In the genomic region with DNA sequence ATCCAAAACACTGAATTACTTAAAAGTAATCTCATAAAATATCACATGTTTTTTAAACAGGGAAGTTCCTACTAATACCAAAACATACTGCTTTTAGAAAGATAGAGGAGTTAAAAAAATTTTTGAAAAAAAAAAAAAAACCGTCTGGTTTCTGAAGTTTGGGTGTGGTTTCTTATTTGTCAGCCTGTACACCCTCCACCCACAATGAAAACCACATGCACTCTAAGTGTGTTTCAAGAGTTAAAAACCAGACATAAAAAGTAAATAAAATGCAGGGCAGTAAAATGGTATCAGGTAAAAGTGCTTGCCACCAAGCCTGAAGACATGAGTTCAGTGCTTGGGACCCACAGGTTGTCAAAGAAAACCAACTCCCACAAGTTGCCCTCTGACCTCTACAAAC, we compare ENCODE assay signal across 20 mouse cellular contexts. TPM values are rescaled to one million over a fixed set of nuclear protein-coding genes. Genes with fewer than 3 reads are reported as not detected.
DNase-seq lines count a peak whose midpoint lies in the region; ATAC-seq and TF ChIP-seq lines count a peak whose summit lies in the region.
"Had no signal": no experiment of that assay in that cellular context is flagged by ENCODE, and none has a peak within 500 bp of the region (broad histone marks: within the 10 kb centered on the region; RNA-seq: fewer than 3 reads in every experiment).

No protein-coding gene starts in this region.

- no peak overlapping the region for H3K4me3 ChIP-seq in liver, embryonic 11.5 days (ENCODE audit: low read depth, low read length)
- H3K4me3 ChIP-seq in ES-E14 (ENCODE audit: insufficient read depth in 1 of 2, low read depth in 1 of 2, low read length in 2 of 2, poor library complexity in 1 of 2, severe bottlenecking in 1 of 2) = no peak overlapping the region
- no peak overlapping the region for H3K4me3 ChIP-seq in liver, embryonic 16.5 days (ENCODE audit: low read depth, low read length)
- no peak overlapping the region for H3K4me3 ChIP-seq in hindbrain, embryonic 14.5 days (replicated peaks; ENCODE audit: low read length)
- H3K4me3 ChIP-seq in limb, embryonic 10.5 days = no peak overlapping the region
- H3K4me3 ChIP-seq: forebrain, embryonic 13.5 days; hindbrain, embryonic 15.5 days; limb, embryonic 15.5 days had no signal

- peaks cover 20% of the 10 kb centered on the region for H3K4me1 ChIP-seq in liver, embryonic 11.5 days (replicated peaks; ENCODE audit: control insufficient read depth, insufficient read depth, low read length)
- peaks cover 0 to 8% of the 10 kb centered on the region in 2 experiments; a peak in 1 of 4 replicates for H3K4me1 ChIP-seq in ES-E14 (ENCODE audit: control insufficient read depth in 2 of 2, insufficient read depth in 2 of 2, low read length in 2 of 2, poor library complexity in 1 of 2)
- H3K4me1 ChIP-seq in liver, embryonic 16.5 days (ENCODE audit: control insufficient read depth, low read depth, low read length) = peaks cover 27% of the 10 kb centered on the region
- peaks cover 22% of the 10 kb centered on the region for H3K4me1 ChIP-seq in hindbrain, embryonic 14.5 days (replicated peaks; ENCODE audit: control insufficient read depth, insufficient read depth, low read length)
- H3K4me1 ChIP-seq in limb, embryonic 10.5 days = peaks cover 24% of the 10 kb centered on the region

- in situ Hi-C loops in ES-E14 (cut with MboI; ENCODE audit: low sequenced_read_pairs in 2 of 2, unreplicated experiment in 2 of 2) = no loop called here

- ATAC-seq in liver, embryonic 11.5 days (replicated peaks; ENCODE audit: low FRiP score) = no peak
- ATAC-seq in liver, embryonic 16.5 days (ENCODE audit: low read depth) = no peak
- ATAC-seq in hindbrain, embryonic 14.5 days (ENCODE audit: low FRiP score) = no peak
- ATAC-seq: forebrain, embryonic 13.5 days; lung, postnatal 0 days had no signal

- no peaks in the 10 kb centered on the region for H3K9me3 ChIP-seq in liver, embryonic 11.5 days (ENCODE audit: control insufficient read depth, low read length)
- no peaks in the 10 kb centered on the region for H3K9me3 ChIP-seq in ES-E14 (ENCODE audit: control insufficient read depth, insufficient read depth, low read depth, low read length)
- no peaks in the 10 kb centered on the region for H3K9me3 ChIP-seq in liver, embryonic 16.5 days (replicated peaks; ENCODE audit: control insufficient read depth, low read length)
- no peaks in the 10 kb centered on the region for H3K9me3 ChIP-seq in hindbrain, embryonic 14.5 days (ENCODE audit: control insufficient read depth, low read length)
- no peaks in the 10 kb centered on the region for H3K9me3 ChIP-seq in limb, embryonic 10.5 days (replicated peaks)
- H3K9me3 ChIP-seq: forebrain, embryonic 13.5 days; hindbrain, embryonic 15.5 days; limb, embryonic 15.5 days had no signal

- no peak for DNase-seq in liver, embryonic 11.5 days (ENCODE audit: low spot score)
- DNase-seq in liver = no peak
- DNase-seq in 416B (ENCODE audit: low read depth) = peak; percentile 36
- DNase-seq in ES-E14 (ENCODE audit: low read depth, low spot score) = no peak
- DNase-seq in hindbrain, embryonic 14.5 days (ENCODE audit: low spot score) = no peak
- DNase-seq in left cerebral cortex, adult 11 months (ENCODE audit: low spot score) = no peak
- DNase-seq in limb, embryonic 10.5 days (ENCODE audit: low spot score) = no peak
- DNase-seq: adrenal gland, postnatal 10 days; B cell, adult 2 months; cerebellum, adult 11-12 months; cerebellum, postnatal 25 days; kidney, adult 18-20 months; kidney, postnatal 36 days; right cerebral cortex, postnatal 14 days had no signal

- no peak overlapping the region for H3K9ac ChIP-seq in liver, embryonic 11.5 days (ENCODE audit: low read depth, low read length)
- H3K9ac ChIP-seq in ES-E14 (ENCODE audit: insufficient read depth, low read depth, low read length, poor library complexity, severe bottlenecking) = no peak overlapping the region
- H3K9ac ChIP-seq in liver, embryonic 16.5 days (ENCODE audit: low read depth, low read length) = no peak overlapping the region
- no peak overlapping the region for H3K9ac ChIP-seq in hindbrain, embryonic 14.5 days
- H3K9ac ChIP-seq: forebrain, embryonic 13.5 days; hindbrain, embryonic 15.5 days; limb, embryonic 15.5 days had no signal

- no peaks in the 10 kb centered on the region for H3K27me3 ChIP-seq in liver, embryonic 11.5 days (replicated peaks; ENCODE audit: control insufficient read depth, insufficient read depth, low read length)
- no peaks in the 10 kb centered on the region for H3K27me3 ChIP-seq in liver, embryonic 16.5 days (ENCODE audit: control insufficient read depth, insufficient read depth, low read depth, low read length)
- H3K27me3 ChIP-seq in hindbrain, embryonic 14.5 days (ENCODE audit: control insufficient read depth, insufficient read depth, low read length) = no peaks in the 10 kb centered on the region
- no peaks in the 10 kb centered on the region for H3K27me3 ChIP-seq in limb, embryonic 10.5 days (ENCODE audit: low read depth, poor library complexity, severe bottlenecking)
- H3K27me3 ChIP-seq: forebrain, embryonic 13.5 days; hindbrain, embryonic 15.5 days; limb, embryonic 15.5 days had no signal

- 52% methylated on average over 1 of the region's 1 CpGs for WGBS in liver, embryonic 11.5 days
- WGBS in liver, embryonic 16.5 days (ENCODE audit: insufficient replicate concordance) = 15% methylated on average over 1 of the region's 1 CpGs
- 84% methylated on average over 1 of the region's 1 CpGs for WGBS in hindbrain, embryonic 14.5 days
- WGBS in limb, embryonic 10.5 days = 77% methylated on average over 1 of the region's 1 CpGs

- peaks cover 12% of the 10 kb centered on the region for H3K36me3 ChIP-seq in liver, embryonic 11.5 days (ENCODE audit: control insufficient read depth, insufficient read depth, low read length)
- H3K36me3 ChIP-seq in ES-E14 (ENCODE audit: control insufficient read depth, insufficient read depth, low read length, poor library complexity, severe bottlenecking) = peaks cover 15% of the 10 kb centered on the region
- peaks cover 8% of the 10 kb centered on the region; the same call in 1 of the 2 replicates for H3K36me3 ChIP-seq in liver, embryonic 16.5 days (ENCODE audit: control insufficient read depth, insufficient read depth)
- H3K36me3 ChIP-seq in hindbrain, embryonic 14.5 days (replicated peaks; ENCODE audit: control insufficient read depth, insufficient read depth) = peaks cover 22% of the 10 kb centered on the region
- peaks cover 50% of the 10 kb centered on the region for H3K36me3 ChIP-seq in limb, embryonic 10.5 days

- no peak overlapping the region for H3K27ac ChIP-seq in liver, embryonic 11.5 days (ENCODE audit: low read depth, low read length)
- H3K27ac ChIP-seq in ES-E14 (ENCODE audit: insufficient read depth, low read depth, low read length, poor library complexity, severe bottlenecking) = no peak overlapping the region; the same call in 1 of the 2 replicates
- no peak overlapping the region for H3K27ac ChIP-seq in liver, embryonic 16.5 days (ENCODE audit: low read length)
- H3K27ac ChIP-seq in hindbrain, embryonic 14.5 days = no peak overlapping the region
- H3K27ac ChIP-seq in limb, embryonic 10.5 days = no peak overlapping the region
- H3K27ac ChIP-seq: forebrain, embryonic 13.5 days; hindbrain, embryonic 15.5 days; limb, embryonic 15.5 days had no signal

- H3K4me2 ChIP-seq in liver, embryonic 11.5 days = peak overlapping the region; percentile 28; the same call in 1 of the 2 replicates
- H3K4me2 ChIP-seq in liver, embryonic 16.5 days (ENCODE audit: low read depth, low read length) = peak overlapping the region; percentile 15; the same call in 1 of the 2 replicates
- no peak overlapping the region for H3K4me2 ChIP-seq in hindbrain, embryonic 14.5 days (replicated peaks)
- H3K4me2 ChIP-seq: forebrain, embryonic 13.5 days; heart, embryonic 11.5 days; hindbrain, embryonic 15.5 days; limb, embryonic 15.5 days had no signal

TF ChIP-seq in ES-E14, 5 proteins besides CTCF, POLR2A, EP300 and RAD21:
- TF ChIP-seq CHD2 (IDR thresholded peaks at IDR 0.05; ENCODE audit: low read depth, low read length) (no peak), ZC3H11A (IDR thresholded peaks at IDR 0.05; ENCODE audit: borderline replicate concordance, low read depth, low read length) (no peak), MAFK (IDR thresholded peaks at IDR 0.05; ENCODE audit: insufficient read depth, low read depth, low read length) (no peak), ZNF384 (IDR thresholded peaks at IDR 0.05; ENCODE audit: low read depth, low read length) (0 out of 2 replicates have a peak, but pooled peaks have one; percentile 29)
TF ChIP-seq in ES-E14: peak in this region for 1.

RNA-seq across cellular contexts. Expression of gene Stk38, which starts 4.1 kb away (rescaled TPM):
- polyA plus RNA-seq in liver, embryonic 11.5 days (2014; fragmentation: Nextera tagmentation; extraction: Ambion mirVana) = 83.3 and 90.1 TPM in 2 replicates
- total RNA-seq in ES-E14 (2012; rRNA removed) = 78.0 and 85.7 TPM in 2 replicates
- polyA plus RNA-seq in liver, embryonic 16.5 days (2015; fragmentation: Nextera tagmentation; extraction: Ambion mirVana) = 46.5 and 51.0 TPM in 2 replicates
- 75.6 and 85.0 TPM in 2 replicates for polyA plus RNA-seq in hindbrain, embryonic 14.5 days (2014; fragmentation: Nextera tagmentation; extraction: Ambion mirVana)
- polyA plus RNA-seq in limb, embryonic 10.5 days (2016; fragmentation: Nextera tagmentation; extraction: Ambion mirVana) = 116 and 131 TPM in 2 replicates

RNA-seq across cellular contexts. Expression of gene Srsf3, which starts 28.7 kb away (rescaled TPM):
- 532 and 579 TPM in 2 replicates for polyA plus RNA-seq in liver, embryonic 11.5 days (2014; fragmentation: Nextera tagmentation; extraction: Ambion mirVana)
- 317 and 391 TPM in 2 replicates for total RNA-seq in ES-E14 (2012; rRNA removed)
- polyA plus RNA-seq in liver, embryonic 16.5 days (2015; fragmentation: Nextera tagmentation; extraction: Ambion mirVana) = 185 and 211 TPM in 2 replicates
- polyA plus RNA-seq in hindbrain, embryonic 14.5 days (2014; fragmentation: Nextera tagmentation; extraction: Ambion mirVana) = 446 and 460 TPM in 2 replicates
- polyA plus RNA-seq in limb, embryonic 10.5 days (2016; fragmentation: Nextera tagmentation; extraction: Ambion mirVana) = 820 and 832 TPM in 2 replicates

RNA-seq across cellular contexts. Expression of gene Kctd20, which starts 52.0 kb away (rescaled TPM):
- polyA plus RNA-seq in liver, embryonic 11.5 days (2014; fragmentation: Nextera tagmentation; extraction: Ambion mirVana) = 75.2 and 89.2 TPM in 2 replicates
- total RNA-seq in ES-E14 (2012; rRNA removed) = 39.6 and 46.9 TPM in 2 replicates
- 80.0 and 82.0 TPM in 2 replicates for polyA plus RNA-seq in liver, embryonic 16.5 days (2015; fragmentation: Nextera tagmentation; extraction: Ambion mirVana)
- polyA plus RNA-seq in hindbrain, embryonic 14.5 days (2014; fragmentation: Nextera tagmentation; extraction: Ambion mirVana) = 78.9 and 82.8 TPM in 2 replicates
- polyA plus RNA-seq in limb, embryonic 10.5 days (2016; fragmentation: Nextera tagmentation; extraction: Ambion mirVana) = 121 and 129 TPM in 2 replicates
